Mouse (Mus musculus): ENCODE data around the gene Sumf1. TPM values are rescaled to one million over a fixed set of nuclear protein-coding genes. Genes with fewer than 3 reads are reported as not detected.

Gene Sumf1
- polyA plus RNA-seq, 1 experiment from 2014 or later, result 16.2 TPM

DNA sequence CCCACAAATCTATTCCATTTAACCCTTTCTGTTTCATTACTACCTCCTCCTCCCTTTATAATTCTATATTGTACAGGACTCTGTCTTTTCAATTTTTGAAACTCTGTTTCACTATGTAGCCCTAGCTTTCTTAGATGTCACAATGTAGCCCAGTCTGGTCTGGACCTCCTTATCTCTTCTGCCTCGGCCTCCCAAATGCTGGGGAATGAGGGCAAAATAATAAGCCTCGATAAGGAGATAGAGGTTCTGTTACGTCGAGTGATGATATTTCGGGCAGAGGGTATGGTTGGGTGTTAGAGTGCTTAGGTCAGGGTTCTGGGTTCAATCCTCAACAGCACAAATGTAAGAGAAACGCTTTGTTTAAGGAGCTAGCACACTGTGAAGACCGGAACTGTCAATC is 11.3 kb upstream of the Sumf1 start:
- Histone ChIP-seq H3K4me1 (replicated peaks; ENCODE audit: control insufficient read depth, insufficient read depth, low read length) (no peaks in the 10 kb centered on the region), H3K27ac (ENCODE audit: low read depth, low read length) (no peak overlapping the region), H3K9me3 (ENCODE audit: control insufficient read depth, low read length) (no peaks in the 10 kb centered on the region), H3K36me3 (ENCODE audit: control insufficient read depth, insufficient read depth, low read length) (no peaks in the 10 kb centered on the region), H3K4me3 (ENCODE audit: low read depth, low read length) (no peak overlapping the region), H3K27me3 (replicated peaks; ENCODE audit: control insufficient read depth, insufficient read depth, low read length) (no peaks in the 10 kb centered on the region), H3K9ac (ENCODE audit: low read depth, low read length) (no peak overlapping the region), H3K4me2 (no peak overlapping the region)
- ATAC-seq (replicated peaks; ENCODE audit: low FRiP score), result no peak
- WGBS, result 54% methylated on average over 7 of the region's 7 CpGs
- no peak for DNase-seq (ENCODE audit: low spot score)

DNA sequence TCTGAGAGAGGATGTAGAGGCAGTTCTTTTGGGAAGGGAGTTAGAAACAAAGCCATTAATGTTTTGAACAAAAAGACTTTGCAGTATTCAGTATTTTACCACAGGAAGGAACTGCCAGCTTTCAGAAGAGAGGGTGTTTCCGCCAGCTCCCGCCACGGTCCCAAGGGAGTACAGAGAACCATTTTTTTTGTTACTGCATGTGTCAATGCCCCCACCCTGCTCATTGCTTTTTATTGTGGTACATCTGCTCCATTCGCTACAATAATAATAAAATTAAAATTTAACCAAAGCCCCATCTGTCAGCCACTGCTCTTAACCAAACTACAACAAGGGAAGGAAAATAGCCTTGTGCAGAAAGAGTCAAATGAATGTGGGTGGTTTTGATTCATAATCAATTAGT is 7.2 kb upstream of the Sumf1 start:
- no peak overlapping the region for H3K27ac ChIP-seq (ENCODE audit: low read depth, low read length)
- no peaks in the 10 kb centered on the region for H3K9me3 ChIP-seq (ENCODE audit: control insufficient read depth, low read length)
- DNase-seq (ENCODE audit: low spot score), result no peak
- no peak for ATAC-seq (replicated peaks; ENCODE audit: low FRiP score)
- no peak overlapping the region for H3K4me2 ChIP-seq
- H3K4me1 ChIP-seq (replicated peaks; ENCODE audit: control insufficient read depth, insufficient read depth, low read length), result no peaks in the 10 kb centered on the region
- no peaks in the 10 kb centered on the region for H3K27me3 ChIP-seq (replicated peaks; ENCODE audit: control insufficient read depth, insufficient read depth, low read length)
- H3K4me3 ChIP-seq (ENCODE audit: low read depth, low read length), result no peak overlapping the region
- H3K36me3 ChIP-seq (ENCODE audit: control insufficient read depth, insufficient read depth, low read length), result no peaks in the 10 kb centered on the region
- H3K9ac ChIP-seq (ENCODE audit: low read depth, low read length), result no peak overlapping the region
- 57% methylated on average over 4 of the region's 4 CpGs for WGBS

DNA sequence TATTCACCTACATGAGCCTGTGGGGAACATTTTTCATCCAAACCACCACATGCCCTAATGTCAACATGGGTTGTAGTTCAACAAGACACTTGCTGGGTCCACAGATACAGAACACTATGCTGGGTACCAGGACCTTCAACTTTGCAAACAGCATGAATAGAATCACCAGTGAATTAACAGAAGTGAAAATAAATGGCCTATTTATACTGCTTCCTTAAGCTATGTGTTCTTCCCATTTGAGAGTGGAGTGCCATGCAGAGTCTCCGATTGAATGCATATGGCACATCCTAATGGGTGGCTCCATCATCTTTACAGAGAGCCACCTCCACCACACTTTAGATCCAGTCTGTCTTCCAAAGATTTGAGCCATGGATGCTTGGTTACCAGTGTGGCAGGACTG is 5.3 kb upstream of the Sumf1 start:
- WGBS, result 88% methylated on average over 1 of the region's 1 CpGs
- Histone ChIP-seq H3K4me2 (no peak overlapping the region), H3K9ac (ENCODE audit: low read depth, low read length) (no peak overlapping the region), H3K4me1 (replicated peaks; ENCODE audit: control insufficient read depth, insufficient read depth, low read length) (no peaks in the 10 kb centered on the region; the same call in 1 of the 2 replicates), H3K27me3 (replicated peaks; ENCODE audit: control insufficient read depth, insufficient read depth, low read length) (no peaks in the 10 kb centered on the region), H3K9me3 (ENCODE audit: control insufficient read depth, low read length) (no peaks in the 10 kb centered on the region), H3K36me3 (ENCODE audit: control insufficient read depth, insufficient read depth, low read length) (no peaks in the 10 kb centered on the region), H3K27ac (ENCODE audit: low read depth, low read length) (no peak overlapping the region), H3K4me3 (ENCODE audit: low read depth, low read length) (no peak overlapping the region)
- DNase-seq (ENCODE audit: low spot score) (no peak), ATAC-seq (replicated peaks; ENCODE audit: low FRiP score) (no peak)

DNA sequence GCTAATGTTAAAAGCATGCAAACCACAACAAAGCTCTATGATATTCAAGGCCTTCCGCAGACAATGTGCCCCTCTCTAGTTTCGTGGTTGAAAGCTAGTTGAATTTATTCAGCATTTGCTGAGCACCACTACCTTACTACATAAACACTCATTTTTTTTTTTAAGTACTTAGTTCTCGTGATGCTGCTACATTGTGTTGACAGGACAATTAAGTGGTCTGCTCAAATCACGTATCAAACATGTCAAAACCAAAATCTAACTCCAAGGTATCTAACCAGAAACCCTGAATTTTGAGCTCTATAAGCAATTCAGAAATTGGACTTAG is 265 bp upstream of the Sumf1 start:
- Histone ChIP-seq H3K9ac (ENCODE audit: low read depth, low read length) (peak overlapping the region; percentile 82), H3K36me3 (ENCODE audit: control insufficient read depth, insufficient read depth, low read length) (no peaks in the 10 kb centered on the region; the same call in 1 of the 2 replicates), H3K4me2 (peak overlapping the region; percentile 92), H3K9me3 (ENCODE audit: control insufficient read depth, low read length) (no peaks in the 10 kb centered on the region), H3K4me1 (replicated peaks; ENCODE audit: control insufficient read depth, insufficient read depth, low read length) (peaks cover 4% of the 10 kb centered on the region; the same call in 1 of the 2 replicates), H3K27ac (ENCODE audit: low read depth, low read length) (no peak overlapping the region), H3K4me3 (ENCODE audit: low read depth, low read length) (peak overlapping the region; percentile 88), H3K27me3 (replicated peaks; ENCODE audit: control insufficient read depth, insufficient read depth, low read length) (no peaks in the 10 kb centered on the region)
- DNase-seq (ENCODE audit: low spot score) (no peak), ATAC-seq (replicated peaks; ENCODE audit: low FRiP score) (peak; percentile 33)
- WGBS, result 21% methylated on average over 4 of the region's 4 CpGs

DNA sequence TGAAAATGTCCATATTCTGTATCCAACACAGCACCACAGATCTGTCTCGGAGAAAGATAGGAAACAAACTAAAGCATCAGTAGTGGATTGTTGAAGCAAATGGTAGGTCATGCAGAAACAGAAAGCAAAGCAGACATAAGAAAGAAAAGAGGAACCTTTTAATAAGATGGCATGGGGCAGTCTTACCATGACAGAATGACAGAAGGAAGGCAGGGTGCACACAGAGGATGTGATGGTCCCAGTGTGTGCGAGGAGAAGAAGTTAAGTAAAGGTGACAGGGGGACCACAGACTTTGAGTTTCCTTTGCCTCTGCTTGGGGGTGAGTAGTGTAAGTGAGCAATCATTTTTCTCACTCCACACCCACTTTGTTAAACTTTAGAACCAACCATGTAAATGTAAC is 6.3 kb downstream of the Sumf1 start:
- H3K4me3 ChIP-seq (ENCODE audit: low read depth, low read length), result no peak overlapping the region
- no peaks in the 10 kb centered on the region for H3K4me1 ChIP-seq (replicated peaks; ENCODE audit: control insufficient read depth, insufficient read depth, low read length)
- WGBS, result 75% methylated on average over 2 of the region's 2 CpGs
- H3K9me3 ChIP-seq (ENCODE audit: control insufficient read depth, low read length), result no peaks in the 10 kb centered on the region
- no peak overlapping the region for H3K9ac ChIP-seq (ENCODE audit: low read depth, low read length)
- DNase-seq (ENCODE audit: low spot score) (no peak), ATAC-seq (replicated peaks; ENCODE audit: low FRiP score) (no peak)
- H3K4me2 ChIP-seq, result no peak overlapping the region
- H3K27ac ChIP-seq (ENCODE audit: low read depth, low read length), result no peak overlapping the region
- peaks cover 3% of the 10 kb centered on the region; the same call in 1 of the 2 replicates for H3K36me3 ChIP-seq (ENCODE audit: control insufficient read depth, insufficient read depth, low read length)
- H3K27me3 ChIP-seq (replicated peaks; ENCODE audit: control insufficient read depth, insufficient read depth, low read length), result no peaks in the 10 kb centered on the region

DNA sequence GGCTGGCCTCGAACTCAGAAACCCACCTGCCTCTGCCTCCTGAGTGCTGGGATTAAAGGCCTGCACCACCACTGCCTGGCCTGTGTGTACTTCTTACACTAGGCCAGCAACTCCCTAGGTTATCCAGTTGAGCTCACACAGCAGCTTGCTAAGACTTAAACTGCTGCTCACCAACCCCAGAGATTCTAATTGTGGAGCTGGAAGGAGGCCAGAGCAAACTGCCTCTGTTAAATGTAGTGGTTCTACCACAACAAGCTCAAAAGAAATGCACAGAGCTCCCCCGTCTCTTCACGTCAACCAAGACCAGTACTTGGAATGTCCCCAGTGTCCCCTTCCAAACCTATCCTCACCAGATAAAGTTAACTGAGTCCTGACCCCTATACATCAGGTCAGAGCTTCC is 11.2 kb downstream of the Sumf1 start:
- H3K27ac ChIP-seq (ENCODE audit: low read depth, low read length), result no peak overlapping the region
- DNase-seq (ENCODE audit: low spot score) (no peak), ATAC-seq (replicated peaks; ENCODE audit: low FRiP score) (no peak)
- H3K4me2 ChIP-seq, result no peak overlapping the region
- H3K4me1 ChIP-seq (replicated peaks; ENCODE audit: control insufficient read depth, insufficient read depth, low read length), result no peaks in the 10 kb centered on the region
- 88% methylated on average over 3 of the region's 3 CpGs for WGBS
- H3K4me3 ChIP-seq (ENCODE audit: low read depth, low read length), result no peak overlapping the region
- peaks cover 15% of the 10 kb centered on the region; the same call in 1 of the 2 replicates for H3K36me3 ChIP-seq (ENCODE audit: control insufficient read depth, insufficient read depth, low read length)
- no peaks in the 10 kb centered on the region for H3K9me3 ChIP-seq (ENCODE audit: control insufficient read depth, low read length)
- H3K27me3 ChIP-seq (replicated peaks; ENCODE audit: control insufficient read depth, insufficient read depth, low read length), result no peaks in the 10 kb centered on the region
- no peak overlapping the region for H3K9ac ChIP-seq (ENCODE audit: low read depth, low read length)

DNA sequence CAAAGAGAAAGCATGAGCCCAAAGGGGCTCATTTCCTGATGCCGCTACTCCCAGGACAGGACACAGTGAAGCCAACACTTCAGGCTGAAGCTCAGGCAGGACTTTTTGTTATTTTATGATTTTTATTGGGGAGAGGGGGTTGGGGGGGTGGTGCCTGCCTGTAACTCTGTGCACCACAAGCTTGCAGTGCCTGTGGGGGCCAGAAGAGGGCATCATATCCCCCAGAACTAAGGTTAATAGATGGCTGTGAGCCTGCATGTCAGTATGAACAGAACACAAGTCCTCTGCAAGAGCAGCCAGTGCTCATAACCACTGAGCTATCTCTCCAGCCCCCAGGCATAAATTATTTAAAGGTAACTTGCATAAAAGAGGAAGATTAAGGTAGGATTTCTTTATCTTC is 13.2 kb downstream of the Sumf1 start:
- H3K4me1 ChIP-seq (replicated peaks; ENCODE audit: control insufficient read depth, insufficient read depth, low read length), result 0 out of 2 replicates have a peak, but pooled peaks cover 7% of the 10 kb centered on the region
- no peak for DNase-seq (ENCODE audit: low spot score)
- no peaks in the 10 kb centered on the region for H3K27me3 ChIP-seq (replicated peaks; ENCODE audit: control insufficient read depth, insufficient read depth, low read length)
- H3K9ac ChIP-seq (ENCODE audit: low read depth, low read length), result no peak overlapping the region
- H3K36me3 ChIP-seq (ENCODE audit: control insufficient read depth, insufficient read depth, low read length), result peaks cover 15% of the 10 kb centered on the region; the same call in 1 of the 2 replicates
- WGBS, result 97% methylated on average over 1 of the region's 1 CpGs
- no peak for ATAC-seq (replicated peaks; ENCODE audit: low FRiP score)
- no peak overlapping the region for H3K4me3 ChIP-seq (ENCODE audit: low read depth, low read length)
- H3K9me3 ChIP-seq (ENCODE audit: control insufficient read depth, low read length), result no peaks in the 10 kb centered on the region
- H3K4me2 ChIP-seq, result no peak overlapping the region
- no peak overlapping the region for H3K27ac ChIP-seq (ENCODE audit: low read depth, low read length)

DNA sequence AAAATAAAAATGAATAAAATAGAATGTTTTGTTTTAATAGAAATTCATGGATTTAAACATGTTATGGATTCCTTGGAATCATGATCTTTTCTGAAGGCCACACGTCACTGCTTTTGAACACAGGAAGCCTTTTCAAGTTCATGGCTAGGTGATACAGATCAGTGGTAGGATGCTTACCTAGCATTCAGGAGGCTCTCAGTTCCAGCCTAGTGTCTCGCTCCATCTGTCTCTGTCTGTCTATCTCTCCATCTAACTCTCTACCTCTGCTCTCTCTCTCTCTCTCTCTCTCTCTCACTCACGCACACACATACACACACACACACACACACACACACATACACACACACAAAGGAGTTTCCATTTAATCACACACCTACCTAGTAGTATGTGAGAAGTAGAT is 15.9 kb downstream of the Sumf1 start:
- Histone ChIP-seq H3K36me3 (ENCODE audit: control insufficient read depth, insufficient read depth, low read length) (peaks cover 13% of the 10 kb centered on the region; the same call in 1 of the 2 replicates), H3K27me3 (replicated peaks; ENCODE audit: control insufficient read depth, insufficient read depth, low read length) (no peaks in the 10 kb centered on the region), H3K4me2 (no peak overlapping the region), H3K9ac (ENCODE audit: low read depth, low read length) (no peak overlapping the region), H3K27ac (ENCODE audit: low read depth, low read length) (no peak overlapping the region), H3K9me3 (ENCODE audit: control insufficient read depth, low read length) (no peaks in the 10 kb centered on the region), H3K4me3 (ENCODE audit: low read depth, low read length) (no peak overlapping the region), H3K4me1 (replicated peaks; ENCODE audit: control insufficient read depth, insufficient read depth, low read length) (0 out of 2 replicates have a peak, but pooled peaks cover 7% of the 10 kb centered on the region)
- WGBS, result 89% methylated on average over 3 of the region's 3 CpGs
- no peak for ATAC-seq (replicated peaks; ENCODE audit: low FRiP score)
- DNase-seq (ENCODE audit: low spot score), result no peak

DNA sequence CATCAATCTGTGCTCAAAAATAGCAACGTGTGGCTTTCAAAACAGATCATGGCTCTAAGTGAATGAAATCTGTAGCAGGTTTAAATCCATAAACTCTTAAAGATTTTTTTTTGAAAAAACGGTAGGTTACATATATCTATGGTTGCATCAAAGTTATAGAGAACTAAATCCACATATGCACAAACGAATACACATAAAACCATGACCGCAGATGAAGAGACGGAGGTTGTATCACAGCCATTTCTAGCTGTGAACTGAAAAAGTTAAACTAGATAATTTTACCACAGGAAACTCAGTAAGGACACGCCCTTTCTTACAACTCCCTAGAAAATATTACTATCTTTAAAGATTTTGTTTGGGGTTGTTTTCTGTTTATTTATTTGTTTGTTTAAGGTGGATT is 16.7 kb downstream of the Sumf1 start:
- no peak overlapping the region for H3K4me2 ChIP-seq
- no peak overlapping the region for H3K9ac ChIP-seq (ENCODE audit: low read depth, low read length)
- no peaks in the 10 kb centered on the region for H3K27me3 ChIP-seq (replicated peaks; ENCODE audit: control insufficient read depth, insufficient read depth, low read length)
- no peak for ATAC-seq (replicated peaks; ENCODE audit: low FRiP score)
- DNase-seq (ENCODE audit: low spot score), result no peak
- no peak overlapping the region for H3K27ac ChIP-seq (ENCODE audit: low read depth, low read length)
- peaks cover 12% of the 10 kb centered on the region; the same call in 1 of the 2 replicates for H3K36me3 ChIP-seq (ENCODE audit: control insufficient read depth, insufficient read depth, low read length)
- no peak overlapping the region for H3K4me3 ChIP-seq (ENCODE audit: low read depth, low read length)
- WGBS, result 64% methylated on average over 6 of the region's 6 CpGs
- H3K4me1 ChIP-seq (replicated peaks; ENCODE audit: control insufficient read depth, insufficient read depth, low read length), result 0 out of 2 replicates have a peak, but pooled peaks cover 7% of the 10 kb centered on the region
- no peaks in the 10 kb centered on the region for H3K9me3 ChIP-seq (ENCODE audit: control insufficient read depth, low read length)

Measured in liver, embryonic 11.5 days (tissue).